Mouse (Mus musculus) layer of hippocampus, postnatal 10 days (tissue): ENCODE measurements around the gene Mcts1. TPM values are rescaled to one million over a fixed set of nuclear protein-coding genes. Genes with fewer than 3 reads are reported as not detected.

ENCODE experiments used
- DNase-seq, 2 experiments: peaks; one replicate each; pipeline ENCODE4 v3.0.0; 2021; ENCODE audit warnings: low spot score in 2 of 2
- long read RNA-seq: library from polyadenylated mRNA; stranded (forward); transcript quantifications from one replicate; pipeline ENCODE4 v2.0.0, GENCODE M21; 2023
- total RNA-seq, 2 experiments: library from RNA; stranded (reverse); gene quantifications; 2 replicates each; pipeline ENCODE4 v1.2.3; 2021

Mcts1 gene
- total RNA-seq, result 100 to 1,000 TPM in 1 of 2 experiments, 10 to 100 TPM in 1; 95.1 to 107 TPM
- long read RNA-seq, transcript Mcts1-201 (6 exons, 783 nt), result major isoform, 54 of 116 reads
- long read RNA-seq, partial matches to known transcripts, result 46 of 116 reads
- long read RNA-seq, other reads (novel, unspliced or antisense), result 15 of 116 reads

DNA sequence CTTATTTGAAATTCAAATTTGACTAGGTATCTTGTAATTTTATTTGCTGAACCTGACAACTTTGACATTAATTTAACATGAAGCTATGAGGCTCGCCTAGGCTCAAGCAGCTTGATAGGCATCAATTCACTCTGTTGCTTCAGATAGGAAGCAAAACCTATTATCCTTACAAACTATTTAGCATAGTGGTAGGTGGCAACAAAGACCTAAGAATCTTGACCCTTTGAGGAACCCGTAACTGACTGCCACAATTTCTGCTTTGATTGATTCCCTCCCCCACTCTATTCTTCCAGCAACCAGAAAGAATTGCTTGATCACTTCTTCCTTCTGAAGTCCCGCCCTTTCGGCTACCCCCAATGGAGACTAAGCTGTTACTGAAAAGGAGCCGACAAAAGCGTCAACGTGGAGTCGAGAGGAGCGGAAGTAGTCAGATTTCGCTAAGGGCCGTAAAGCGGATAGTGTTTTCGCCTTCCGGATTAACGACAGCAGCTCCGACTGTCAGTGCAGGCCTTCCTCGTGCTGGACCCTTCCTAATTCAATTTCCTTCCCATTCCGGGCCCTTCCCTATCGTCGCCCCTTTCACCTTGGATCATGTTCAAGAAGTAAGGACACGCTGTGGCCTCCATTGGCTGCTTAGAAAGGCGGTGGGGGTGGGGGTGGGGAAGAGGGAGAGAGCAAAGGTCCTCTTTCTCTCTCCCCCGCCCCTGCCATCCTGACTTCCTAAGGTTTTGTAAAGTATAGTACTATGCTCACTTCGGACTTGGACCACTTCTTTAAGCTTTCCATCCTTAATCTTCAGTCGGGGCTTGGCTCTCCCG is at the start of gene Mcts1:
Gene Mcts1, plus strand, starts transcription at position 402 of the 818 bp plus-strand sequence.
- peak; percentile 45 to 65 for DNase-seq

DNA sequence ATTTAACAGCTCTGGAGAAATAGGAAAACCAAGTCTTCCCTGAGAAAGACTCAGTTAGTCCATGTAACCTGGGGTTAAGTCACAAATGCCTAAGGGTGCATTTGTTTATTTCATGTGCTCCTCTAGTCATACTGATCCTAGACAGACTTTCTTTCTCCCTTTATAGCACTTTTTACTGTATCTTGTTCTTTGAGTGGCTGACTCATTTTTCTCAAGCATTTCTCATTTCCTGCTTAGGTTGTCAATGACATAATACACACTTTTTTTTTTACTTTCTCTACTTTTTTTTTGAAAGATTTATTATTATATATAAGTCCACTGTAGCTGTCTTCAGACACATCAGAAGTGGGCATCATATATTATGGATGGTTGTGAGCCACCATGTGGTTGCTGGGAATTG is 47.1 kb upstream of the Mcts1 start:
- no peak for DNase-seq

DNA sequence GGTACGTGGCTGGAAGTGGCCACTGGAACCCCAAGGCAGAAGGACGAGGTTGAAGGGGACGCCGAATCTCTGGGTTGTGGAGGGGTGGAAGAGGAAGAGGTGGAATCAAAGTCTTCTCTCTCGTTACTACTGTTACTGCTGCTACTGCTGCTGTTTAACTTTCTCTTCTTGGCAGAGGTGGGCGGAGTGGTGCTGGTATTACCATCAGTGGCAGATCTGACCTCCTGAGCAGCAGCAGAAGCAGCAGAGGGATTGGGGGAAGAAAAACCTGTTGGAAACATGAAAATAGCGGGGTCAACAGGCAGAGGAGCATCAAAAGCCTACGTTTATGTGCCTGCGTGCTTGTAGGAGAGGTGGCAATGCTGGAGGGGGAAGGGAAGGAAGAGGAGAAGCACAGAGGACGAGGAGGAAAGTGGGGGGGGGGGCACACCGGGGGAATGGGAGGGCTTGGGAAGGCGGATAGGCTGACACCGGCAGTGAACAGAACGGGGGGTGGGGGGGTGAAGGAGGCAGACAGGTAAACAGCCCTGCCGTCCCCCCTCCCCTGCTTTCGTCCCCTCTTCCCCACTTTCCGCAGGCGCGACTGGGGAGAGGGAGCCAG is 36.3 kb upstream of the Mcts1 start:
- DNase-seq, result peak; percentile 16 to 18

DNA sequence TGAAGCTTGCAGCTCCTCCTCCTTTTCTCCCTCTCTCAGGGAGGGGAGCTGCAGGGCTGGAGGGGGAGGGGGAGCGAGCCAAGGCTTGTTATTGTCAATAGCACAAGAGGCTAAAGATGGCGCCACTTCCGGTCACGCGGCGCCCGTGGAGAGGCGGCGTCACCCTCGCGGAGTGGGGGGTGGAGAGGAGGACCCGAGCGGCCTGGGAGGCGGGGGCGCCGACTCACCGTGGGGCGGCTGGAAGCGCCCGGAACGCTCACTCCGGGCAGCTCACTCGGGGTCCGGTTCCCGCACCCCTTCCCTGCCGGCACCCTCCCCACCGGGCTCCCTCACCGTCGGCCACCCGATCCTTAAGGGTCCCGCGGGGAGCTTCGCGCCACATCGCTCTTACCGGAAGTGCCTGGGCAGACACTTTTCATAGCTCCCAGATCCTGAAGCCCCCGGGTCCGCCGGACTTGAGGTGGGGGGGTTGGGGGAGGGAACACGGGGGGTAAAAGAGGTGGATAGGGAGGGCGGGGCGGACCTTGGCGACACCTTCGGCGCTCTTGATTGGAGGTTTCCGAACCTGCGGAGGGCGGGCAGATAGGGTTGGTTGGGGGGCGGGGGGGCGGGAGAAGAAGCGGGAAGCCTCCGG is 35.7 kb upstream of the Mcts1 start:
- peak; percentile 81 to 86 for DNase-seq

DNA sequence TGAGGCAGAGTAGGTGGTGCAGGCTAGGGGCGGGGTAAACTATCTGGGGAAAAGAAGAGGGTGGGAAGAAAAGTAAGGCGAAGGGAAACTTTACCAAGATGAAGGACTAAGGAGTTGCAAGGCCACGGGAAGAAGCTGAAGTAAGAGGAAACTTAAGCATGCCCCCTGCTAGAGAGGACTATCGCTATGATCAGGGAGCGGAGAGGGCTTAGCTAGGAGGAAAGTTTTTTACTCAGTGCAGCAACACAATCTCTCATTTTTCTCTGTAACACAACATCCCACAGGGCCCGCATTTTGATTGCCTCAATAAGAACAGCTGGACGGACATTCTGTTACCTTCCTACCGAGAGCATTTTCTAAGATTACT is 35.2 kb upstream of the Mcts1 start:
- no peak for DNase-seq

DNA sequence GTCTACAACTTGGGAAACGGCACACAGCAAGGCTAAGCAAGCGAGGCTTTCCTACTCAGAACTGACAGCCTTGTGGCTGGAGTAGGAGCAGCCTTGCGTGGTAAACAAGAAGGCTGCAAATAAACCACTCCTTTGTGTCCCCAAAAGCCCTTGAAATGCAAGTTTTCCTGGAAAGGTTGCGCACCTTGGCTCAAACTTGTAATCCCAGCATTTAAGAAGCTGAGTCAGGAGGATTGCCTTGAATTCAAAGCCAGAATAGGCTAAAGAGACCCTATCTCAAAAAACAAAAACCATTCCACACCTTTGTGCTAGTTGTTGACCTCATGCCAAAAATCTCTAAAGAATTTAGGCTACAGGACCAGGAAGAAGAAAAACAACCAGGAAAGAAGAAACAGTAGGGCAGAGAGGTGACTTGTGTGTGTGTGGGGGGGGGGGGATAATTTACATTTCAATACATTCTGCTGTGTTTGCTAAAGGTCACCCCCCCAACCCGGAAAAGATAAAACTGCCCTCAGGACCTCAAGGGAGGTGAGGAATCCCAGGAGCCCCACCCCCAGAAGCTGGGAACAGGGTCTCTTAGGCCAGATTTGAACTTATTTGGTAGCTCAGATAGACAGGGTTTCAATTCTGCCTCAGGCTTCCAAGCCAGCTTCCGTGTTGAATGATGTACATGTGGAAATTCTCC is 33.7 kb upstream of the Mcts1 start:
- no peak for DNase-seq

DNA sequence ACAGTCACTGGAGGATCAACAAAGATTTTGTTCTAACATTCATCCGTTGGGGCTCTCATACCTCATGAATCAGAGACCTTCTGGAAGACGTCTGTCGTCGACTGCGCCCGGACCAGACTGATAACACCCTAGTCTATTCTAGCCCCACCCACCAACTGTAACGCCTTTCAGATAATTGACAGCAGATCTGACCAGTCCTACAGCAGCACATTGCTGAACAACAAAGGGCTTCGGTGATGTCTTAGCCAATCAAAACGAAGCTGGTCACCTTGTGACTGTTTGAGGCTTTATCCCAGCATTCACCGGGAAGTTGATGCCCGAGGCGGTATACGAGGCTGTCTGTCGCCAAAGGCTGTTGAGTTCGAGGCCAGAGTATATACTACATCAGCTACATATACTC is 24.3 kb upstream of the Mcts1 start, which contains the start of gene Cul4b:
Gene Cul4b, minus strand, starts transcription at position 119 of the 400 bp plus-strand sequence.
- DNase-seq, result no peak

DNA sequence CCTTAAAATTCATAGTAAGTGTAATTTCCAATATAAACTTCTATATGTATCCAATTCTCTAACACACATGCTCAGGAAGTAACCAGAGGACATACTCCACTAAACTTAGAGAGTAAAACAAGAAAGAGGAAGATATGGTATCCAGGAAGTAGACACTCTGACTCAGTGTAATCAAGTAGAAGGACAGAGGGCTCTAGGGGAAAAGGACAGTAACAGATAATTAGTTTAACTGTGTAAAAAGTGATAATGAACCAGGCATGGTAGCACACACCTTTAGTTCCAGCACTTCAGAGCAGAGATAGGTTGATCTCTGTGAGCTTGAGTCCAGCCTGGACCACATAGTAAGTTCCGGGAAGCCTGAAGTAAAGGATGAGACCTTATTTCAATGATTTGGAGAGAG is 19.2 kb upstream of the Mcts1 start:
- DNase-seq, result no peak

DNA sequence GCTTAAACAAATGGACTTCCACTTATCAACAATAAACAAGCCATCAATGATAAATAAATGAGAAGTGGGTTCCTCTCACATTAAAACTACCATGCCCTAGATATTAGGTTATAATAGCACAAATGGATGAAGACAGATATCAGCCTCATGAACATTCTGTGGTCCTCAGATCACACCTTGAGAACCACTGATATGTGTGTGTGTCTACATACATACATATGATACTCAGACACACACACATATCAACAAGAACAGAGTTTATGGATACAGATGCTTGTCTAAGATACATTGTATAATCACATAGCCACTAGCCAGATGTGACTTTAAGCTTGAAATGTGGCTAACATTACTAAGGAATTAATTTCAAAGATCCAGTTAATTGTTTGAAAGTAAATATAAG is 17.1 kb upstream of the Mcts1 start:
- DNase-seq, result no peak

DNA sequence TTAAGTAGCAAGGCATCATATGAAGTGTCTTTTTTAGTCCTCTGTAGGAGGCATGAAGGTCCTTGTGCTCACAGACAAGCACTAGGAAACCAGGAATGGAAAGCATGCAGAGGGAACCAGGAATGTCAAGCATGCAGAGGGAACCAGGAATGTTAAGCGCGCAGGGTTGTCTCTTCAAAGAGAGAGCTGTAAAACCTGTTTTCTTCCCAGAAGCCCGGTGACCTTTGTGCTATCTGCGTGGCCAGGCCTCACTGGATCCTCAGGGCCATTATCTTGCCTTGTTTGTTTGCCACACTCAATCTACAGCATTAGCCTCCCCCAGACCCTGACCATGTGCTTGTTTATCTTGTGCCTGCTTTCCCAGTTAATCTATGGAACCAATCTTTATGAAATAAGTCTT is 10.6 kb upstream of the Mcts1 start:
- DNase-seq, result no peak

DNA sequence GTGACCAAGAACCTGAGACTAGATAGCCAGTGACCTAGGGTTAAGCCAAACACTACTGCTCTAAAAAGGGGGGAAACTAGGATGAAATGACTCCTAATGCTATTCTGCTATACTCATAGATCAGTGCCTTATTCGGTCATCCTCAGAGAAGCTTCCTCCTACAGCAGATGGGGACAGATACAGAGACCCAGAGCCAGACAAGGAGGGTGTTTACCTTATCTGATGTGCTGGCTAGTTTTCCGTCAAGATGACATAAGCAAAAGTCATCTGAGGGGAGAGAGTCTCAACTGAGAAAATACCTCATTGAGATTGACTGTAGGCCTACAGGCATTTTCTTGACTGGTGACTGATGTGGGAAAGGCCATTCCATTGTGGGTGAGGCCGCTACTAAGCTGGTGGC is 8.6 kb upstream of the Mcts1 start:
- DNase-seq, result no peak

DNA sequence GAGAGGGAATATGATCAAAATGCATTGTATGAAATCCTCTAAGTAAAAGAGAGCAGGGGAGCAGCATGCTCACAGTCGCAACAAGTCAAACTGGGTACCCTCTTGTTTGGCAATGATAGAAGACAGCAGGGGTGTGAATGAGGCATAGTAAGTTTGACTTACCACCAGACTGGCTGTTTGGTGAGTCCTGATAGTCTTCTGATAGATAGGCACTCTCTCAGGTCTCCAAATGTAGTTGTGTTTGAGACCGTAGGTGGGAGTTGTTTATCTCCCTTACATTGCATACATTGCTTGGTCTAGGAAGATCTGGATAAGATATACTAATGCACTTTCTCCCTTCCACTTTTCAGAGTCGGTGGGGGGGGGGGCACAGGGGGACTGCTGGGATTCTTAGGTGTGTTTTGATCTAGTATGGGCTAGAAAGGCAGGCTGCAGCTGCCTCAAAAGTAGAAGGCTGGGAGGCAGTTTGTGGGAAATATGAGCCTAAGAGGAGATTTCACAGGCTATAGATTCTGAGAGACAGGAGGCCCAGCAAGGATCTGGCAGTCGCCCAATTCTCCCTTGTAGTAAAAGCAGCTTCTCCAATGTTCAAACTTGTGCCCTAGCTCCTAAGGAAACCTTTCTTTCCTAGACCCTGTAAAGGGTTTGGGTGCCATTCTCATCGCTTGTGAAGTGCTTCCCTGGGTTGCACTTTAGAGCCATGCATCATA is 7.0 kb upstream of the Mcts1 start:
- no peak for DNase-seq

DNA sequence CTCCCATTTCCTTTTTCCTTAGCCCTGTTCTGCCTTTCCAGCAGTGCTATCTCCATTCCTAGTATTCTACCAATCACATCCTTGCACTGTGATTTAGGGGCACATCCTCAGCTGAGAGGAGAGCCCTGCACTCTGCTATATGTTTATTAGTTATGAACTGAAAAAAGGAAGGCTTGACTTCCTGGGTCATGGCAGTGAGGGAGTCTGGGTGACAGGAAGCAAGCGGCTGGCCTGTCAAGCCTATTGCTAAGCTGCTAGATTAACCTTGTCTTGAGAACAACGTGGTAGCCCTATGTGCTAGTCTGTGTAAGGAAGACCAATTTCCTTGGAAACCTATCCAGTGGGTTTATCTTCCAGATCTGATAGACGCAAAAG is 604 bp downstream of the Mcts1 start:
- peak; percentile 13 to 26 for DNase-seq

DNA sequence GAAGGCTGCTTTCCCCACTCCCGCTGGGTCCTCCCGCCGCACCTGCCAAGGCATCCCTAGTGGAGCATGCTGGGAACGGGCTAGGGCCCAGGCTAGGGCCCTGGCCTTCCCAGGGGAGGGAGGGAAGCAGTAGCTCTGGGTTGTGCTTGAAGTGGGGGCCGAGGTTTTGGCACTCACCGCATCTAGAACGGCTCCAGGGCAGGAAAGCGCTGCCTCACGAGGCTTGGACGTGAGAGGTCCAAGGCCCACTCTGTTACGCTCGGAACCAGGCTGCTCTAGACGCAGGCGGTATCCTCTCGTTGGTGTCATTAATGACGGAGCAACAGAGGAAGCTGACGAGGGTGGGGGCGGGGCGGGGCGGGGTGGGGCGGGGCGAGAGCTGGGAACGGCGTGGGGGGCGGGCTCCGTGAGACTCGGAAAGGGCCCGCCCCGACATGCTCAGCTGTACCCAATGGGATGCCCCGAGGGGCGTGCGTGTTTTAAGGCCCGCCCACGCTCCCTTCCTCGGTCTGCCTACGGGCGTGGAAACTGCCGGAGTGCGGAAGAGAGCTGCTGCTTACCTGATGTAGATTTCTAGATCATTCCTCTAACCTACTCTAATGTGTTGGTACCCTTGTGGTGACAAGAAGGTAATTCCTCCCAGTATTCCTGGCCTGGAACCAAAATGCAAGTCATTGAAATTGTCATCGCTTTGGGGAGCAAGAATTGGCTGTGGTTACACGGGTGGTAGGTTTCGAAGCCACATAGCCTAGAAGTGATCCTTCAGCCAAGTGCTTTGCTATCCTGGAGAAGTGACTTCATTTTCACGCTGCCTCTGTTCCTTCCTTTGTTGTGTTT is 34.6 kb downstream of the Mcts1 start, which contains the start of gene C1galt1c1:
Gene C1galt1c1, minus strand, starts transcription at position 287 of the 837 bp plus-strand sequence.
- peak; percentile 81 to 87 for DNase-seq

DNA sequence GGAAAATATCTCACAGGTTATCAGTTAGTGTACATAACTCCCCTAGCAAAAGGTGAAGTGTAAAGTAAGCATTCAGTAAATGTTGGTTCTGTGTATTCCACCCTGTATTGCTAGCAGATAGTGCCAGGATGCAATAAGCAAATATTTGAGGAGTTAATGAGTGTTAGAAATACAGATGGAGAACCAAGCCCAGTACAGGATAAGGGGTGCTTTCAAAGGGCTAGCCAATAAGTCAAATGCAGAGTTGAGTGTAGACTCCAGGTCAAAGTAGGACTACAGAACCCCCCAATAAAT is 35.2 kb downstream of the Mcts1 start:
- DNase-seq, result no peak

DNA sequence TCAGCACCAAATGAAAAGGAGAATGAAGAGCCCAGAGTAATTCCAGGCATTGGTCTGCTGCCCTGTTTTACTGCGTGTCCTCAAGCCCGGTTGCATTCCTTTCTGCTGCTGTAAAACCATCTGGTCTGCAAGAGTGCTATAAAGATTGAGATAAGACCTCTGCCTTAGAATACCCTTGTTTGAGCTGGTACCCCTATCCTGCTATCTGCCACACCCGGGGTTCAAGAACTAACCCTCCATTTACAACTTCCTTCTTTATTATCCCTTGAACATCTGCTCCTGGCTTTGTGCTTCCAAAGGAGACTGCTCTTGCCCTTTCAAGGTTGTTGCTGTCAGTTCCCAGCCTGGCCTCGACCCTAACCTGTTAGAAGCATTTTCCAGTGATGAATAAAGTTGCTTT is 41.1 kb downstream of the Mcts1 start:
- DNase-seq, result no peak

DNA sequence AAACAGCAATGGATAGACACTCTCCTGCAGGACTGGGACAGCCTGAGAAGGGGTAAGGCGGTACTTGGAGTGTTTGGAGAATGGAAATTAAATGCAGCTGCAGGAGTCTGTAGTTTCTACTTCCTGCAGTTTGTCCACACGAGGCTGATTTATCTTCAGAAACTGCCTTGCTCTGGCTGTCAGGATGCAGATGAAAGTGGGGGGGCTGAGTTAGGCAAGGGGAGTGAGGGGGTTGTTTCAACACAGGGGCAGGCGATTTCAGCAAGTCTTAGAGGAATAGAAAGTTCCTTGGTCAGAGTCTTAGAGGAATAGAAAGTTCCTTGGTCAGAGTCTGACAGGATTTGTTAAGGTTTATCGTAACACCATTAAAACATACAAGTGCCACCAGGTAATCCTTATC is 41.8 kb downstream of the Mcts1 start:
- DNase-seq, result no peak

DNA sequence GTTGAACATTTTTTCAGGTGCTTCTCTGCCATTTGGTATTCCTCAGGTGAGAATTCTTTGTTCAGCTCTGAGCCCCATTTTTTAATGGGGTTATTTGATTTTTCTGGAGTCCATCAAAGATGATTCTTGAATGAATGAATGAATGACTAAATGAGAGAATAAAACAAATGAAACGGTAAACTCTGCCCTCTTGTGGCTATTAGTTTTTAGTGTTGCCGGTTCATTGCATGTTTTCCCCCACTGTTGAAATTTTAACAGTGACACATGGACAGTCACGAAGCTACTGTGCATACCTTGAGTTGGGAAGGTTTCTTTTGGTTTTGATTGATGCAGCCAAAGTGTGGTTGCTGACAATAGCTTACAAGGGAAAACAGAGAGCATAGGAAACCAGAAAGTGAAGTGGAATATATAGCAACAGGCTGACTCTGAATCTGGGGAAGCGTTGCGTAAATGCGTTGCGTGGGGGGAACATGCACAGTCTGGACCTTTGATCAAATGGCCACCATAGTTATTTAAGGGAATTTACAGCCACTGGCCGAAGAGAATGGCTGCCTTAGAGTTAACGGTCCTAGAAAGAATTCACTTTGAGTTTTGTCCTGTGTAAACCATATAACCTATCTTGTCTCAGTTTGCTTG is 50.1 kb downstream of the Mcts1 start:
- no peak for DNase-seq

DNA sequence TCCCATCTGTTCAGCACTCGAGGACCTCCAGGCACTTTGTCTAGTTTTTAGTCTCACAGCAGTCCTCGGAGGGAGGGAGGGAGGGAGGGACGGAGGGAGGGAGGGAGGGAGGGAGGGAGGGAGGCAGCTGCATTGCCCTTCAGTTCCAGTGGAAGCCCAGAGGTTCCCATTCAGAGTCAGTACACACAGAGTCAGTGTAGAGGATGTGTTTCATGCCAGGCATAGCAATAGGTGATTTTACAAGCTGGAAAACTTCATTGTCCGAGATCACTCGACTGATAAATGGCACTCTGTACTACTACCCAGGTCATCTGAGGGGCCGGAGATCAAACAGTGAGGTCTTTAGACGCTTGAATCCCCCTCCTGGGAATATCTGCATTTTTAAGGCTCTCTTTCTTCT is 50.8 kb downstream of the Mcts1 start:
- DNase-seq, result no peak

DNA sequence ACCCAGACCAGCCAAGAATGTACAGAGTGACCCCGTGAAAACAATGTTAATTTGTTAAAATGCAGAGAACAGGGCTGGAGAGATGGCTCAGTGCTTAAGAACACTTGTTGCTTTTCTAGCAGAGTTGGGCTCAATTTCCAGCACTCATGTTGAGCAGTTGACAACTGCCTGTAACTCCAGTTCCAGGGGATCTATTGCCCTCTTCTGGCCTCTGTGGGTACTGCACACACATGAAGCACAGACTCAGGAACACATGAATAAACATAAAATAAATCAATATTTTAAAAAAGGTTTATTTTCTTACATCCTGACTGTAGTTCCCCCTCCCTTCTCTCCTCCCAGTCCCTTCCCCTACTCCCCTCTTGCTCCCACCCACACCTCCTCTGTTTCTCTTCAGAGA is 52.8 kb downstream of the Mcts1 start:
- no peak for DNase-seq
